Mouse (Mus musculus): ENCODE data around the gene Gnl1.
"Not testable (repeated sequence)": the region's sequence is repeated elsewhere in the genome, so short reads cannot be mapped to it uniquely, and the experiment has no call there.

The Gnl1 gene

GRCm38 (mm10) chr17:35979401-35980362 is at the start of gene Gnl1, which contains the start of gene Prr3:
Gene Gnl1 (plus strand): TSS chr17:35979851.
Gene Prr3 (minus strand): TSS chr17:35980236.
- DNase-seq (ENCODE audit: low read depth, low spot score) = peak; percentile 90

GRCm38 (mm10) chr17:35930627-35931026 is 49.0 kb upstream of the Gnl1 start:
- DNase-seq (ENCODE audit: low read depth, low spot score) = no peak

- no peak for DNase-seq (ENCODE audit: low read depth, low spot score)
Observed at GRCm38 (mm10) chr17:35932608-35933007, 47.0 kb upstream of the Gnl1 start.

GRCm38 (mm10) chr17:35935763-35936162 is 43.9 kb upstream of the Gnl1 start:
- DNase-seq (ENCODE audit: low read depth, low spot score) = not testable (repeated sequence)

GRCm38 (mm10) chr17:35937700-35938348 is 41.8 kb upstream of the Gnl1 start:
- no peak for DNase-seq (ENCODE audit: low read depth, low spot score)

GRCm38 (mm10) chr17:35939108-35939507 is 40.5 kb upstream of the Gnl1 start:
- no peak for DNase-seq (ENCODE audit: low read depth, low spot score)

- no peak for DNase-seq (ENCODE audit: low read depth, low spot score)
Observed at GRCm38 (mm10) chr17:35939941-35940340, 39.7 kb upstream of the Gnl1 start.

GRCm38 (mm10) chr17:35950946-35951345 is 28.7 kb upstream of the Gnl1 start:
- not testable (repeated sequence) for DNase-seq (ENCODE audit: low read depth, low spot score)

GRCm38 (mm10) chr17:35952559-35952958 is 27.1 kb upstream of the Gnl1 start:
- not testable (repeated sequence) for DNase-seq (ENCODE audit: low read depth, low spot score)

- DNase-seq (ENCODE audit: low read depth, low spot score) = no peak
Observed at GRCm38 (mm10) chr17:35954665-35955064, 25.0 kb upstream of the Gnl1 start.

- DNase-seq (ENCODE audit: low read depth, low spot score) = no peak
Observed at GRCm38 (mm10) chr17:35958533-35959223, 21.0 kb upstream of the Gnl1 start.

GRCm38 (mm10) chr17:35963279-35963678 is 16.4 kb upstream of the Gnl1 start:
- no peak for DNase-seq (ENCODE audit: low read depth, low spot score)

GRCm38 (mm10) chr17:35967621-35968020 is 12.0 kb upstream of the Gnl1 start:
- DNase-seq (ENCODE audit: low read depth, low spot score) = no peak

- DNase-seq (ENCODE audit: low read depth, low spot score) = peak; percentile 92
Observed at GRCm38 (mm10) chr17:35969418-35970389, 9.9 kb upstream of the Gnl1 start, which contains the start of gene Abcf1. Gene Abcf1 (minus strand): TSS chr17:35969761.

GRCm38 (mm10) chr17:35972131-35972530 is 7.5 kb upstream of the Gnl1 start:
- no peak for DNase-seq (ENCODE audit: low read depth, low spot score)

- DNase-seq (ENCODE audit: low read depth, low spot score) = peak; percentile 83
Observed at GRCm38 (mm10) chr17:35978811-35979400, 745 bp upstream of the Gnl1 start.

- no peak for DNase-seq (ENCODE audit: low read depth, low spot score)
Observed at GRCm38 (mm10) chr17:35980363-35980754, 708 bp downstream of the Gnl1 start.

- DNase-seq (ENCODE audit: low read depth, low spot score) = no peak
Observed at GRCm38 (mm10) chr17:35981776-35982175, 2.1 kb downstream of the Gnl1 start.

GRCm38 (mm10) chr17:35991781-35992180 is 12.1 kb downstream of the Gnl1 start:
- no peak for DNase-seq (ENCODE audit: low read depth, low spot score)

- peak; percentile 69 for DNase-seq (ENCODE audit: low read depth, low spot score)
Observed at GRCm38 (mm10) chr17:35993675-35994074, 14.0 kb downstream of the Gnl1 start.

Measured in telencephalon, adult 2 months (tissue).